Mouse (Mus musculus) left cerebral cortex, postnatal 10 days (tissue): ENCODE data around the gene Ptbp1. TPM values are rescaled to one million over a fixed set of nuclear protein-coding genes. Genes with fewer than 3 reads are reported as not detected.

Experiments
- DNase-seq, 2 experiments: peaks; one replicate each; pipeline ENCODE4 v3.0.0; 2021 to 2022; ENCODE audit warnings: low spot score in 2 of 2, mixed read lengths in 1 of 2; ENCODE audit errors: extremely low spot score in 1 of 2
- intact Hi-C: fragments of 180-260 bp; cut with DNase I; formaldehyde crosslinking; loops from one replicate; pipeline ENCODE4 v1.15.1; 2025
- total RNA-seq, 2 experiments: library from RNA; stranded (reverse); gene quantifications; 2 replicates each; pipeline ENCODE4 v1.2.3; 2021

Gene Ptbp1
- total RNA-seq, 2 experiments from 2014 or later = 58.2 to 62.2 TPM

DNA sequence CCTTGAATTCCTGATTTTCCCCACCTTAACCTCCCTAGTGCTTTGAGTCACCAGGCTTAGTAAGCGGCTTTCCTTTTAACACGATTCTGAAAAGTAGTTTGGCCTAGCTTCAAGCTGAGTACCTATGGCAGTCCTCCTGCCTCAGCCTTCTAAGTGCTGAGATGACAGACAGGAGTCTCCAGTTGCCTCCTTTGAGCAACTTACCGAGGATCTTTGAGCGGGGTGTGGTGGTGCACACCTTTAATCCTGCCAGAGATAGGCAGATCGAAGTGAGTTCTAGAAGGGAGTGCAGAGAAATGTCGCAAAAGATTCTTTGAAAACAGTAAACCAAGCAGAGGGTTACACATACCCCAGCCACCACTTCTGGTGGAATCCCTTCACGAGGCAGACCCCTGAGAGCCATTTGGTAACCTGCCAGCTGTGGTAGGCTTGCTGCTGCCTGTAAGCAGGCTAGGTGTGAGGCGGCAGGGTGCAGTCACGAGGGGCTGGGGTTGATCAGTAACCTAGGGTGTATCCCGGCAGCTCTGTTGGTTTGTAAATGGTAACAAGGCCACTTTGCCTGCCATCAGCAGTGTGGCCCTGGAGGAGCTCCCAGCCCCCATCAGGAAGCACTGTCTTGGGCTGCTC is 1.4 kb downstream of the Ptbp1 start:
- no peak for DNase-seq
- intact Hi-C loops = no loop called here

DNA sequence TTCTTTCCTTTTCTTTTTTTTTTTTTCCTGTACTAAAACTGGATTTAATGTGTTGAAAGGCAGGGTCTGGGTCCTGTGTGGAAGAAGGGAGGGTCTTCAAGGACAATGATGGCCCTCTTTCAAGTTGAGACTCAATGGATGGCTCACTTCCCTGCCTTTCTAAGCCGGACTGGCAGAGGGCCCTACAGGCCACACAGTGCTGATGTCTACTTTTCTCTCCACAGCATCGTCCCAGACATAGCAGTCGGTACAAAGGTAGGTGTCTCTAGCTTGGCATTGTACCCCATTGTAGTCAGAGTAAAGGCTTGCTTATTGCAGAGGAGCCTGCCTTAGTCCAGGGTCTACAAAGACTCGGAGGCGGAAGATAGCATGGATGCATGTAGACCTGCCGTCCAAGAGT is 2.1 kb downstream of the Ptbp1 start:
- intact Hi-C loops = no loop called here
- no peak for DNase-seq

DNA sequence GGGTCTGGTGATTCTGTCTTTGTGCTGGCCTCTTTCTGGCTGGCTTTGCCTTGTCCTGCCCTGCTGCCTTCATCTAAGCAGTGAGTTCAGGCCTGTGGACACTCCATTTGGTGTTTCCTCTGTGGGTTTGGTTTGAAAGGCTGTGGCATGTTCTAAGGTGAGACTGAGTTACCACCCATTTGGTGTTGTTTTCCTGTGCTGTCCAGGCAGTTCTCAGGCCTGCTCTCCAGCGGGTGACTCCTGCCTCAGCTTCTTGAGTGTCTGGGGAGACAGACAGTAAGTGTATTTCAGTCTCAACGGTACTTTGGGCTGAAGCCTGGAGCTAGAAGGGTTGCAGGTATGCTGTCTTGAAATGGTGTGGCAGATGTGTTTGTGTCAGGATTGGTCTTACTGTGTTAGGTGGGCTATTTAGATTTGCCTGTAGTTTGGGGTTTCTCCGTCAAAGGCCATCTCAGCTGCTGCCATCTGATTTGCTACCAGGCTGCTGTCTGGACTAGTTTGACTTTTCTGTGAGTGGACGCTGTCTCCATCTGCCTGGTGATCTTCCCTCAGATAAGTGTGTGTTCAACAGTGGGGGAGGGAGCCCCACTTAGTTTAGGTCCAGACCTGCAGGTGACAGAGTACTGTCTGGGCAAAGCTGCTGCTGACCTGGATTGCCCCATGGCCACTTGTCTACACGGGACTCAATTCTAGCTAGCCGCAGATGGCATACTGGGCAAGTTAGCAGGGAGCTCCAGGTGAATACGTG is 2.7 kb downstream of the Ptbp1 start:
- DNase-seq = no peak
- intact Hi-C loops = no loop called here

DNA sequence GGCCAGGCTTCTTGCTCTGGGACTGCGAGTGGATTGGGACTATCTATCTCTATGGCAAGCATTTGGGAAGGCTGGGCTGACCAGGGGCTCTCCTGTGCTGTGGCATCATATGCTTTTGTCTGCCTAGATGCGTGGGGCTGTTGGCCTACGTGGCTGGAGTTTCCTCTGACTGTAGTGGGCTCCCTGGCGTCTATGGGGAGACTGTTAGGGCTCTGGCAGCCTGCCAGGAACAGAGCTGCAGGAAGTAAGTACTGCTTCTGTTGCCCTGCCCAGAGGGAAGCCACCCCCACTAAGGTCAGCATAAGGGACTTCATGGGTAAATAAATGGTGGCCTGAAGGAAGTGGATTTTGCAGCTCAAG is 3.2 kb downstream of the Ptbp1 start:
- intact Hi-C loops = no loop called here
- DNase-seq = peak in 1 of 2 experiments; percentile 92

DNA sequence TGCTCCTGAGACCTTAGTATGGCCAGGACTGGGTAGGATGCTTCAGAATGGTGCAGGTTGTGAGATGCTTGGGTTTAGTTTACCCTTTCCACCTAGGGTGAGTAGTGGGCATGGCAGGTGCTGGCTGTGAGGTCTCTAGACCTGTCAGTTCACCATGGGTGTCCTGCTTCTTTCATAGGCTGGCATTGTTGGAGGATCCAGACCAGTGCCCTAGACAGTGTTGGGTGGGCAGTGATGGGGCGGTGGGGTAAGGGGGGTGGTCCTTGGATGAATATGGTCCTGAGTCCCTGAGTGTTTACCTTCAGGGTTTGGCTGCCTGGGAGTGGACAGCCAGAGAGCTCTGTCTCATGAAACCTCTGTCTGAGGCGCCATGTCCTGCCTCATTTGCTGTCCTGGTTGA is 3.7 kb downstream of the Ptbp1 start:
- intact Hi-C loops = no loop called here
- no peak for DNase-seq

DNA sequence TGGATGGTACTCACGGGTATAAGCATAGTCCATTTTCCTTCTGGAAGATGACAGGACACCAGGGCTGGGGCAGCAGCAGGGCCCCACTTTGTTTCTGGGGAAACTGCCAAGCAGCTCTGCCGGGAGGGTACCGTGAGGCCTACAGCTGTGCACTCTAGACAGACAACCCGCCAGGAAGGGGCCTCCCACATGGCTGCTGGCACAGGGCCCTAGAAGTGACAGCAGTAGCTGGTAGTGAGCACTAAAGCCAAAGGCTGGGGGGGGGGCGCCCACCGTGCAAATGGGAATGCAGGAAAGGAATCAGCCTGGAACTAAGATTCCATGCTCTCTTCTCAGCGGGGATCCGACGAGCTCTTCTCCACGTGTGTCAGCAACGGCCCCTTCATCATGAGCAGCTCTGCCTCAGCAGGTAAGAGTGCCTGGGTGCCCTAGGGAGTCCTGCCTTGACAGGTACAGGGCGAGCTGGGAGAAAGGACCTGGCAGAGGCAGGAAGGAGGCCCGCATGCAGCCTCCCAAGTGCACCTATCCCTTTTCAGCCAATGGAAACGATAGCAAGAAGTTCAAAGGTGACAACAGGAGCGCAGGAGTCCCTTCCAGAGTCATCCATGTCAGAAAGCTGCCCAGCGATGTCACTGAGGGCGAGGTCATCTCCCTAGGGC is 4.3 kb downstream of the Ptbp1 start:
- intact Hi-C loops = no loop called here

DNA sequence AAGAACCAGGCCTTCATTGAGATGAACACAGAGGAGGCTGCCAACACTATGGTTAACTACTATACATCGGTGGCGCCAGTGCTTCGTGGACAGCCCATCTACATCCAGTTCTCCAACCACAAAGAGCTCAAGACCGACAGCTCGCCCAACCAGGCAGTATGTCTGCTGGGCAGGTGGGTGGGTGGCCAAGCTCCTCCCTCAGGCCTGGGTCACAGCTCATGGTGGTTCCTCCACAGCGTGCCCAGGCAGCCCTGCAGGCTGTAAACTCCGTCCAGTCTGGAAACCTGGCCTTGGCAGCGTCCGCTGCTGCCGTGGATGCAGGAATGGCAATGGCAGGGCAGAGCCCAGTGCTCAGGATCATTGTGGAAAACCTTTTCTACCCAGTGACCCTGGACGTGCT is 4.9 kb downstream of the Ptbp1 start:
- intact Hi-C loops = no loop called here
- DNase-seq = peak in 1 of 2 experiments; percentile 33

More for the DNA sequence above, 4.3 kb downstream of the Ptbp1 start:
- DNase-seq = peak; percentile 80 to 90

DNA sequence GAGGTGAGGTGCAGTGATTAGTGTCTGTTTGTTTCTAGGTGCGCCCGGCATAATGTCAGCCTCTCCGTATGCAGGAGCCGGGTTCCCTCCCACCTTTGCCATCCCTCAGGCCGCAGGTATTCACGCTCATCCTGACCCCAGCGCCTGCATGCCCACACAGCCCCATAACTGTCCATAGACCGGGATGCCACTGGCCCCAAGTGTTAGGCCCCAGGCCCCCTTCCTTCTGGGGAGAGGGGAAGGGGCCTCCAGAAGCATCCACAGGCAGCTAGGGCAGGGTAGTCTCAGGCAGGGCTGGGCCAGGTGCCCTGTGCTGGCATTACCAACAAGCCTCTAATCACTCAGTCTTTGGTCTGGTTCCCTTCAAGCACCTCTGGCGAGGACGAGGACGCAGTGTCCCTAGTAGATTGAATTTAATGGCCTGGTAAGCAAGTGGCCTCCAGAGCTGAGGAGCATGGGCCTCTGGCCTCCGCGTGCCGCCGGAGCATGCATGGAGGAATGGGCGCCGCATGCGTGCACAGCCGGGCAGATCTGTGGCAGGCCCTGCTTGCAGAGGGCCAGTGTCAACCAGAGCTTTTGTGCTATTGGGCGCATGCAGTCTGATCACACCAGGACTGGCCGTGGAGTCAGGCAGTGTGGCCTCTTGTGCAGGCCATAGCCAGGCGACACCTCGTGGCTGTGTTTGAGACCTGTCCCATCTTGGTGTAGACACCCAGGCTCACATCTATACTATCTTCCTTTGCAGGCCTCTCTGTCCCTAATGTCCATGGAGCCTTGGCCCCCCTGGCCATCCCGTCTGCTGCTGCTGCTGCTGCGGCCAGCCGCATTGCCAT is 6.1 kb downstream of the Ptbp1 start:
- no peak for DNase-seq
- intact Hi-C loops = no loop called here

DNA sequence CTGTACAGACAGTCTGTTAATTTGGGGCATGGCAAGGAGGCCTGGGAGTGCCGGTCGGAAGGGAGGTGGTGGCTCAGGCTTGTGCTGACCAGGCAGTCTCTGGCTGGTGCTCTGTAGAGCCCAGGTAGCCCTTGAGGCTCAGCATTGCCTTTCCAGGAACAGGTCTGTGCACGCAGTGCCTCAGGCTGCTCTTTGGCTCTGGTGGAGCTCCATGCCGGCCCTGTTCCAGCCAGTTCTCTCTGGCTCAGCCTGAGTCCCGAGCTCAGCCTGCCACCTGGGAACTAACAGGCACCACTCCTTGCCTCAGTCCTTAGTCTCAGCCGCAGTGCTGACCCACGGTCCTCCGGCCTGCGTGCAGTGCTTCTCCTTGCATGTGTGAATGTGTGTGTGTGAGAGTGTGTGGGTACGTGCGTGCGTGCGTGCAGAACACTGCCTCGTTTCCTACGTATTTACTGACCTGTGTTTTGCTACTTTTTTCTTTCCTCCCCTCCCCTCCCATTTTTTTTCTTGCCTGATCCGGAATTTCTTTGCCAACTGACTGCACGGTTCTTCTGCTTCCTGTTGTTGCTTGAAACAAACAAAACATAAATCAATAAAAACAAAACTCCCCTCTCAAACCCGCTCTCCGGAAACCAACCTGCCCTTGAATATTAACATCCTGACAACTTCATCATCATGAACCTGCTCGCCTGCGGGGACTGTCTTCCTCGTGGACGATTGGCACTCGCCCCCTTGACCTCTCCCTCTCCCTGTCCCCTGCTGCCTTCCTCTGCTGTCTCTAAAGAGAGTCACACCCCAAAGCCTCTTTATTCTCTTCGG is 7.2 kb downstream of the Ptbp1 start:
- intact Hi-C loops = no loop called here
- DNase-seq = no peak

DNA sequence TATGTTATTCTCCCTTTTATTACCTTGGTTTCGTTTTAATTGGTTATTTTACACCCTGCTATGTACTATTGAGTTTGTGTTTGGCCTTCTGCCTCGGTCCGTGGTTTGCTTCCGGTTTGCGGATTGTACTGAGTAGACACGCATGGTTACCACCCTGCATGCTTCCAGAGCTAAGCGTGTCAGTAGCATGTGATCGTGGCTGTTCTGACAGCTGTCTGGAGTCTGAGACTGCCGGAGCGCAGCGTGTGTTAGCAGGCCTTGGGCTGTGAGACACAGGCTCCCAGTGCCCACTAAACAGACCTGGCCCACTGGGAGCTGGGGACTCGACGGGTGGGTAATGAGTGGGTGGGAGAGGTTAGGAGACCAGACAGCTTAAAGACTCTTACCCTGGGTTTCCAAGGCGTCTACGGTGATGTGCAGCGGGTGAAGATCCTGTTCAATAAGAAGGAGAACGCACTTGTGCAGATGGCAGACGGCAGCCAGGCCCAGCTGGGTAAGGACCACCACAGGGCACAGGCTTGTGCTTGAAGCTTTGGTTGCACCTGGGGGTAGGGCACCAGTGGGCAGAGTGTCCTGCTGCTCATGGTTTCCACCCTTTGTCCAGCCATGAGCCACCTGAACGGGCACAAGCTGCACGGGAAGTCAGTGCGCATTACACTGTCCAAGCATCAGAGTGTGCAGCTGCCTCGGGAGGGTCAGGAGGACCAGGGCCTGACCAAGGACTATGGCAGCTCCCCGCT is 8.0 kb downstream of the Ptbp1 start:
- intact Hi-C loops = no loop called here
- no peak for DNase-seq

DNA sequence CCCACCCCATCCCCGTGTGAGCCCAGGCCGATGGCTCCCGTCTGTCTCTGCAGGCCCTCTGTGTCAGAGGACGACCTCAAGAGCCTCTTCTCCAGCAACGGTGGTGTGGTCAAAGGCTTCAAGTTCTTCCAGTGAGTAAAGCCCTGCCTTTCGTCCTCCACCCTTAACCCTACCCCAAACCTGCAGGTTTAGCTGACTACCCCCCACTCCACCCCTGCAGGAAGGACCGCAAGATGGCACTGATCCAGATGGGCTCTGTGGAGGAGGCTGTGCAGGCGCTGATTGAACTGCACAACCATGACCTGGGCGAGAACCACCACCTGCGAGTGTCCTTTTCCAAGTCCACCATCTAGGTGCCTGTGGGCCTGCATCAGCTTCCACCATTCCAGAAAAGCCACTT is 8.7 kb downstream of the Ptbp1 start:
- peak in 1 of 2 experiments; percentile 51 for DNase-seq
- intact Hi-C loops = no loop called here

DNA sequence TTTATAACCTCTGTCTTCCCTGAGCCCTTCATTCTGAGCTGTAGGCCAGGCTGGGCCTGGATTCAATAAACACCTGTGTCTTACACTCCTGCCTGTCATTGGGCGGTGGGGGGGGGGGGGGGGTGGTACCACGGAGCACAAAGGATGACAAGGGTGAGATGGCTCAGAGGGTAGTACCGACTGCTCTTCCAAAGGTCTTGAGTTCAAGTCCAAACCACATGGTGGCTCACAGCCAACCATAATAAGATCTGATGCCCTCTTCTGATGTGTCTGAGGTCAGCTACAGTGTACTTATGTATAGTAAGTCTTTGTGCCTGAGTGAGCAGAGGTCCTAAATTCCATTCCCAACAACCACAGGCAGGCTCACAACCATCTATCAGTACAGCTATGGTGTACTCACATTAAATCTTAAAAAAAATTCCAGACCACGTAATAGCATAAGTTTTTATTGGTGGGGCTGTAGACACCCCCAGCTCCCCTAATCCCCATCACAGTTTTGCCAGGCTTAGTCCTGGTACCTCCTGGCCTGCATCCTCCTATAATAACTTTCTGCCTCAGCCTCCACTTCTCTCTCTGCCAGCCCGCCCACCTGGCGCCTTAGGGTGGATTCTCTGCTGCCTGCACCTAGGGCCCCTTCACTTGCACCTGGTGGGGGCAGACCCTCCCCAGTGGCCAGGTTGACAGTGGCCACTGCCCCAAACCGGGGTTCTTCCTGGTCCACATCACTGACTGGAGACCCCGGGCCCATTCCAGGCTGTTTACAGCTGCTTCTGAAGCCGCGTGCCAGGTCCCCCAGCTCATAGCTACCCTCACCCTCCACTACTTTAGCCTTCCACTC is 10.3 kb downstream of the Ptbp1 start:
- intact Hi-C loops = no loop called here

DNA sequence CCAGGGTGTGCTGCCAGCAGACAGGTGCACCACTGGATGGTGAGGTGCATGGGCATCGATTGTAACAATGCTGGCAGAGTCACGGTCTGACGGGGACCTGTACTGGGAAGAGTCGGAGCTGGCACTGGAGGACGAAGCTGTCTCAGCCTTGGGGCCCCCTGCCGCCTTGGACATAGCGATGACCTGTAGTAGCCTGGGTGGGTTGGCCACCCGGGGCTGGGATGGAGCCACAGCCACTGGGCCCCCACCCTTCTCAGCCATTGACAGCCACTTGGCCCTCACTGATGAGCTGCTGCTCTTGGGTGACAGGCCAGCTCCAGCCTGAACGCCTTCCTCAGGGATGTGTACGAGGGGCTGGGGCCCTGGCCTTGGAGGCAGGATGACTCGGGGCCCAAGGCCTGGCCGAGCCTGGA is 11.0 kb downstream of the Ptbp1 start:
- intact Hi-C loops = no loop called here

More for the DNA sequence above, 10.3 kb downstream of the Ptbp1 start:
- DNase-seq = peak in 1 of 2 experiments; percentile 41

DNA sequence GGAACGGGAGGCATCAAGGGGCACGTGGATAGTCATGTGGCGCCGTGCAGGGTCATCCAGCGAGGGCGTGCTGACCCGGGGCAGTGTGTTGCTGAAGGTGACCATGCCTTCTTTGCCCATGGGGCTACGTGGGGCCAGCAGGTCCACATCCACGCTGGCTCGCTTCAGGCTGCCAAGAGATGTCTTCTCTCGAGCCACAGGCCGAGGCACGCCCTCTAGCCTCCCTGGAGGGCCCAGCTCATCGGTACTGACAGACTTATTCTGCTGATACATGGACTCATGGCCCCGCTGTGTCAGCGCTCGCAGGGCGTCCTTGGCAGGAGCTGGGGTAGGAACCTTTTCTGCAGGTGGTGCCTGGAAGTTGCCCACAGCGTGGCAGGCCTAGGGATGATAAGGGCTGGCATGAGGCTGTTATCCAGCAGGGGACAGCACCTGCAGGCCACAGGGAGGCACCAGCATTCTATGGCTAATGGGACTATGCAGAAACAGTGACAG is 11.6 kb downstream of the Ptbp1 start:
- intact Hi-C loops = no loop called here
- peak in 1 of 2 experiments; percentile 37 for DNase-seq

More for the DNA sequence above, 11.0 kb downstream of the Ptbp1 start:
- peak in 1 of 2 experiments; percentile 38 for DNase-seq

DNA sequence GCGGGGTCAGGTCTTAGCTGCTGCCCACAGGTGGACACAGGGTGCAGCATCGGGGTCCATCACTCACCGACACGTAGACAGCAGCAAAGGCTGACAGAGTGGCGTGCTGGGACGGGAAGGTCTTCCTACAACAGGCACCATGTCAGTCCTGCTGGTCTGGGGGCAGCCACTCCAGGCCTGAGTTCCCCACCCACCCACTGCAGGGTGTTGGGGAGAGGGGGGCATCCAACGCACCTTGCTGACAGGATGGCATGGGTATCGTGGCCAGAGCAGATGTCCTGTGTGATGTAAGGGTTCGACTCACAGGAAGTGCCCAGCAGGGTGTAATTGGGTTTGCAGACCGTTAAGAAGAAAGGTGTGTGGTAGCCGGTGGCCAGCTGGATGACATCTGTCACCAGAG is 12.4 kb downstream of the Ptbp1 start:
- DNase-seq = no peak
- intact Hi-C loops = no loop called here

DNA sequence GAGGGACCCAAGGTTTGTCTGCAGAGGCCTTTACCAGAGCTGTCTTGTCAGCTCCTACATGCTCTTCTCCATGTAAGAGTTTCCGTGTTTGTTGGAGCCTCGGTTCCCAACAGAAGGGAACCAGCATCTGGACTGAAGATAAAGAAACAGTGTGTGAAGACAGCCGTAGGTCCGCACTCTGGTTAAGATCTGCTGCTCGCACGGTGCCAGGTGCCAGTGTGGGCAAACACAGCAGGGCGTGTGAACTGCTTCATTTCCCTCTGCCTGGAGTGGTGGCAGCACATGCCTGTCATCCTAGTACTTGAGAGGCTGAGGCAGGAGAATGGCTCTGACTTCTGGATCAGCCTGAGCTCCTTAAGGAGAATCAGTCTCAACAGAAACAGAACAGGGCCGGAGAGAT is 17.6 kb downstream of the Ptbp1 start:
- intact Hi-C loops = no loop called here
- peak in 1 of 2 experiments; percentile 41 for DNase-seq

DNA sequence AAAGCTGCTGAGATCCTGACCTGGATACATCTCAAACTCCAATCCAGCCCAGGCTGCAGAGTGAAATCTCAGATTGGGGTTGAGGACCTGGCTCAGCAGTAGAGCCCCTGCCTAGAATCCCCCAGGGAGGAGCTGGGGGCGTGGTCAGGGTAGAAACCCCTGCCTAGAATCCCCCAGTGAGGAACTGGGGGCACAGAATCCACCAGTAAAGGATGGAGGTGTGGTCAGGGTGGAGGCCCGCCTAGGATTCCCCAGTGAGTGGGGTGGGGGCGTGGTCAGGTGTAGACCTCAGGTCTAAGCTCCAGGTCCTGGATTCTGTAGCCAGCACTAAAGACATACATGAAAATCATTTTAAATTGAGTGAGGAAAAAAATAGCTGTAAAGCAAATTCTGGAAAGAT is 18.6 kb downstream of the Ptbp1 start:
- DNase-seq = peak in 1 of 2 experiments; percentile 46
- intact Hi-C loops = no loop called here
